Mouse (Mus musculus) lung, adult 2 months (tissue): ENCODE measurements around the gene Rnase2b.
A peak's percentile ranks its signal among the peaks of the same experiment; 100 is the strongest.
"Not testable (repeated sequence)": the region's sequence is repeated elsewhere in the genome, so short reads cannot be mapped to it uniquely, and the experiment has no call there.

Experiments
- CTCF ChIP-seq: fragments of 200-500 bp; IDR thresholded peaks from 2 replicates; pipeline ENCODE4 v1.5.1; 2011; ENCODE audit warnings: mild to moderate bottlenecking, low read length, control low read depth; ENCODE audit not compliant: insufficient read depth
- POLR2A ChIP-seq: fragments of 200-500 bp; IDR thresholded peaks from 2 replicates; pipeline ENCODE4 v1.6.1; 2011; ENCODE audit warnings: low read depth, mild to moderate bottlenecking, control low read depth, low read length, borderline replicate concordance; ENCODE audit errors: extremely low read depth

DNA sequence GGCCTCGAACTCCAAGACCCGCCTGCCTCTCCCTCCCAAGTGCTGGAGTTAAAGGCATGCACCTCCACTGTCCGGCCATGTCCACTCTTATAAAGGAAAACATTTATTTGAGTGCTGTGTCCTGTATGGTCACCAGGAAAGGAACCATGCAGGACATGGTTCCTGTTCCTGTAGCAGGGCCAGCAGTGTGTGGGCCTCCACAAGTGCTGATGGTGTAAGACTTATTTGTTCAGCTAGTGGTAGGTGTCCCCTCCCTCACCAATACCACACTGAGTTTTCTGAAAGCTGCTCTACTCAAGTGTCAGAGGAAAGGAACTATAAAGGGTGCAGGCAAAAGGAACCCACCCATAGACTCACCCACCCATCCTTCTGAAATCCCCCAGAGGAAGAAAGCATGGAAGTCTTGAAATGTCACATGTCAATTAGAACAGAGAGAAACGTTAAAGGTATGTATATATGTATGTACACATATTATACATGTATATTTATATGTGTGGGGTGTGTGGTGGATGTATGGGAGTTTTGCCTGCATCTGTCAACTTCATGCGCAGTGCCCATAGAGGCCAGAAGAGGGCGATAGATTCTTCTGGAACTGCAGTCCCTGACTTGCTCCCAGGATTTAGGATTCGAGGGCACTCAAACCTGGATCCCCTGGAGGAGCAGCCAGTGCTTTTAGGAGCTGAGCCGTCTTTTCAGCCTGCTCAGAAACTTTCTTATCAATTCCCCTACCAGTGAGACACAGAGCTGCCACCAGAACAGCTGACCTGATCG is 10.2 kb downstream of the Rnase2b start:
- not testable (repeated sequence) for TF ChIP-seq POLR2A
- TF ChIP-seq CTCF, result peak; percentile 73
